Mouse (Mus musculus): Measurements from ENCODE around the gene Iqsec1.

Gene Iqsec1

GRCm38 (mm10) chr6:90754927-90755612, 233.4 kb downstream of the Iqsec1 start:
- no peak for DNase-seq (ENCODE audit: low spot score)

DNA sequence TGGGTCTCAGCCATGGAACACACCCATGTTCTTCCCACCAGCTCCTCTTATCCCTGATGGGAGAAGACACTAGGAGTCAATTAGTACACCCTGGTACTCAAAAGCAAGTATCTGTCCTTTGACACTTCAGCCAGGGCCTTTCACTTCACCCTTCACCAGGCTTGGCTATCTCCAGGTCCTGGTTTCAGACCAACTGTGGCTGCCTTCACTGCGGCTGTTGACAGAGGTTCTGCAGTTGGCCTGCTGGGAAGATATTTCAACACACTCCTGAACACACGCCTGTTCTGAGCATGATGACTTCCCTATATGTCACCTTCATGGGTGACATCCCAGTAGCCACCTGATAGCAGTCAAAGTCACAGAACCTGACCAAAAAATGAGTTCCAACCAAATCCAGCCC, 234.4 kb downstream of the Iqsec1 start:
- DNase-seq (ENCODE audit: low spot score): no peak

DNA sequence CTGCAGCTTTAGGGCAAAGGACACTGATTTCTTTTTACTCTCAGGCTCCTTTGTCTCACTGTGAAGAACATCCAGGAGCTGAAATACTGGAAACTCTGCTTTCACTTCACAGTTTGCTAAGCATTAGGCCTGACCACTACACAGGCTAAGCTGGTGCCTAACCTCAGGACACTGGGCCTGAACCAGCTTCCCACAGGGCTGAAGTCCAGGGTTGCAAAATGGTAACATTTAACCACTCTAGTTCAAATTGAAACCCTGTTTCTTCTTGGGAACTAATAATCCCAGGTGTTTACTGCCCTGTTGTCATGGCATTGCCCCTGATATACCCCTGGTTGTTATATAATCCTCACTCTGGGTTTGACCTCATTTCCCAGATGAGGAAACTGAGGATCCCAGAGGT, 234.8 kb downstream of the Iqsec1 start:
- DNase-seq (ENCODE audit: low spot score): no peak

GRCm38 (mm10) chr6:90751624-90752023, 236.9 kb downstream of the Iqsec1 start:
- no peak for DNase-seq (ENCODE audit: low spot score)

DNA sequence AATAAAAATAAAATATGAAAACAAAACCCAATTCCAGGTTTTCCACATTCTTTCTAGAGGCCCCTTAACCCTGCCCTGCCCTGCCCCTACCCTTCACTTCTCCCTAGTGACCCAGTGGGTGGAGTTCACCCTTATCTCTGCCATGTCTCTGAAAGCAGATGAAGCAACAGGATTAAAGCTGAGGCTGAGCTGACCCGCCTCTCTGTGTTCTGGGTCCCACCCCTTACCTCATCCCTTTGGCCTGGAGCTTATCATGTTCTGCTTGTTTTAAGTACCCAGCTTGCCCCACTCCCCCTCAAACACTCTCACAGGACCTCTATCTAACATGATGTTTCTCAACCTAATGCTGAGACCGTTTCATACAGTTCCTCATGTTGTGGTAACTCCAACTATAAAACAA, 238.4 kb downstream of the Iqsec1 start:
- peak; percentile 75 for DNase-seq (ENCODE audit: low spot score)

- no peak for DNase-seq (ENCODE audit: low spot score)
These were observed 239.0 kb downstream of the Iqsec1 start for GRCm38 (mm10) chr6:90749414-90749937.

GRCm38 (mm10) chr6:90748976-90749375, 239.5 kb downstream of the Iqsec1 start:
- no peak for DNase-seq (ENCODE audit: low spot score)

DNA sequence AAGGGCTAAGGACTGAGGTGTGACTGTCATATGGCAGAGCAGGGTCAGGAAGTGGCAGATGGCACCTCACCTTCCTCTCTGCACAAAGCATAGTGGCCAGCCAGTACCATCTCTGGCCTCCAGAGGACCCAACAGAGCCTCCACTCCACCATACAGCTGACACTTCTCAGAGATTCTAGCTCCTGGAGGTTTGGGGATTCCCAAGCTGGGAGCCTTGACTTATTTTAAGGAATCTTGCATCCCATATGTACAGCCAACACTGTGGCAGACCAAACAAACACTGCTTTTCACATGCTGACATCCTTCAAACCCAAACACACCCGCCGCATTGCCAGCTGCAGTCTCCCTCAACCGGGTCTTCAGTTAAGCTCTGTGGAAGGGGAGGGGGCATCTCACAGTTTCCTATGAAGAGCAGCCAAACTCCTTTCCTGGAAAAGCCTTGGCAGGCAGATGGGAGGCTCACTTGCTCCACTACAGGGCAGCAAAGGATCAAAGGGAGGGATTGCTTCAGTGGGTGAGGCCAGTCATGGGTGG, 242.1 kb downstream of the Iqsec1 start:
- DNase-seq (ENCODE audit: low spot score): no peak

DNA sequence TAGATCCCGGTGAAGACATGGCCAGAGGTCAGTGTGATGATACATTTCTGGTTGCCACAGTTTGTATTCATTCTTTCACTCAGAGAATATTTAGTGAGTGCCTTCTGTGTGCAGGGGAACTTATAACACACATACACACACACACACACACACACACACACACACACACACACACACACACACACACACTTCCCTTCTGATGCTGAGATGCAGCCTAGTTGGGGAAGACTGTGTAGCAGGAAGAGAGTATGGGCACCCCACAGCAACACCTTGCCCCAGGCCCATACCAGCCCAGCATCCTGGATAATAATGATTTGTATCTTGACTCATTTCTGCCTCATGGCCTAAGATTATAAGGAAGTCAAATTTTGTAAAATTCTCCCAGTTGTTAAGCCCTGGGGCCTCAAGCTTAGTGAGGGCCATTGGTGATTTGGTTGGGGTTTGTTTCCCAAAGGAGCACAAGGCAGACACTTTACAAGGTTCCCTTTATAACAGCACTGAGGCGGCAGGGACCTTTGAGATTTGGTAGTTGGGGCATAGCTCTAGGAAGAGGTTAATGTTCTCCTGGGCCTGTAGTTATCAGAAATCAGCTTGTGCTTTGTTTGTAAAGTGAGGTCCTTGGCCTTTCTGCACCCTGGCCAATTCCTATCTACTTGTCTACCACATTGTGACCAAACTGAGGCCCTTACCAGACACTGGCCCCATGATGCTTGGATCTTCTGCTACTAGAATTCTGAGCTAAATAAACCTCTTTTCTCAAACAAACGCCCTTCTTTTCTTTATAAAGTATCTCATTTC, 242.9 kb downstream of the Iqsec1 start:
- DNase-seq (ENCODE audit: low spot score): no peak

- no peak for DNase-seq (ENCODE audit: low spot score)
These were observed 246.0 kb downstream of the Iqsec1 start for GRCm38 (mm10) chr6:90742453-90742852.

GRCm38 (mm10) chr6:90741717-90742116, 246.8 kb downstream of the Iqsec1 start:
- no peak for DNase-seq (ENCODE audit: low spot score)

GRCm38 (mm10) chr6:90741056-90741420, 247.4 kb downstream of the Iqsec1 start:
- no peak for DNase-seq (ENCODE audit: low spot score)

DNA sequence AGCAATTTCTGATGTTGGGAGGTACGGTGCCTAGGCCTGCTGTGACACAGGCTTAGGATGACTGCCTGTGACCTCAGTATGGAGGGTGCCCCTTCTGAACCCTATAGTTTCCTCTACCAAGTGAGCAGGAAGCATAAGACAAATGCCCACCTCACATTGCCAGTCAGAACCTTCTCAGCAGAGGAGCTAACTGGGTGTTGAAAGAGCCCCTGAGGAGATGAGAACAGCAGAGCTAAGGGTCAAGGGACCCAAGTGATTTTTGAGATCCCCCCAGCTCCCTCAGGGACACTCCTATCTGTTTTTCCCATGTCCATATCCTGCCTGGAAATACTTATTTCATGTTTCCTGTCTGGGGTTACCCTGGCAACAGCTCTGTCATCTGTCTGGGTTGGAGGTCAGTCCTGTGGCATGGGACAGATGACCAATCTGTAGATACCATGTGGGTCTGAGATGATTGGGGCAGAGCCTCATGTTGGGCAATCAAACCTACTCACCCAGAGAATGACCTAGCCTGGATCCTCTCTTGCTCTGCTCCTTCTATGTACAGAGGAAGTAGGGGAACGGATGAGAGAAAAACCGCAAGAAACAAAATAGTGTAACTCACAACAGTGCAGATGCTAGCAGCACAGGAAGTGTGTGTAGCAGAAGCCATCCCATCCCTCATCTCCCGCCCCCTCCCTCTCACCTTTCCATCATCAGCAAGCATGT, 248.0 kb downstream of the Iqsec1 start:
- no peak for DNase-seq (ENCODE audit: low spot score)

DNA sequence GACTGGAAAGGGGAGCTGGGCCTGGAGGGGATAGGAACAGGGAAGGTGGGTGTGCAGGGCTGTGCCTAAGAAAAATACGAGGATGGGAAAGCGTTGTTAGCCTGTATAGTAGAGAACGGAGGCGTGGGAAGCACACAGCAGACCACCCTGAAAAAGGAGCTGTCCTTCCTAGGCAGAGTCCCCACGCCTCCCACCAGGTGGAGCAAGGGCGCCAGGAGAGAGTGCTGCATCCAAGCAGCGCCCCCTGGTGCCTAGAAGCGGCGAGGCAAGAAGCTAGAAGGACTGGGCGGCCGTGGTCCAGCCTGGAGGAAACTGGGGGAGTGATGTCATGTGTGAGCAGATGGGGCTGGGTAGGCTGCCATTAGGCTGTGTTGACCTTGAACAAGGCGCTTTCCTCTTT, 251.1 kb downstream of the Iqsec1 start:
- DNase-seq (ENCODE audit: low spot score): peak; percentile 85

DNA sequence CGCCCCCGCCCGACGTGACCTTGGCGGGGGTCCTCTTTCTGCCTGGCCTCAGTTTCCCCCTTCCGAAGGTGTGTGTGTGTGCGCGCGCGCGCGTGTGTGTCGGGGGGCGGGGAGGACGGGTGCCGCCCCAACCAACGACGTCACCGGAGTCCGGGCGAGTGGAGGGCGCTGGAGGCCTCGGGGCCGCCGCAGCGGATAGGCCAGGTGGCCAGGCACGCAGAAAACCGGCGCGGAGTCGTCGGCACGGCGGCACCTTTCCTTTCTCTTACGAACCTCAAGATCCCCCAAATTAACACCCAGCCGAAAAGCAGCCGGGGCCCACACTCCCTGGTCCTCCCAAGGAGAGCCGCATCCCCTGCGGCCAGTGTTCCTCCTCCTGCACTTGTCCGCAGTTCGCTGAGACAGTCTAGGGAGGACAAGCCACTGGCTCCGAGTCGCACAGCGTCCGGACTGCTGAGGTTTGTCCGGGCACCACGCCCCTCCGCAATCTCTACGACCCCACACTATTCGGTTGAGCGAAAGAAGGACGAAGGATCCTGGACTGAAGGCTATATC, 251.7 kb downstream of the Iqsec1 start:
- DNase-seq (ENCODE audit: low spot score): no peak

- DNase-seq (ENCODE audit: low spot score): no peak
These were observed 252.3 kb downstream of the Iqsec1 start for GRCm38 (mm10) chr6:90736074-90736672.

GRCm38 (mm10) chr6:90735396-90736036, 253.0 kb downstream of the Iqsec1 start:
- DNase-seq (ENCODE audit: low spot score): no peak

DNA sequence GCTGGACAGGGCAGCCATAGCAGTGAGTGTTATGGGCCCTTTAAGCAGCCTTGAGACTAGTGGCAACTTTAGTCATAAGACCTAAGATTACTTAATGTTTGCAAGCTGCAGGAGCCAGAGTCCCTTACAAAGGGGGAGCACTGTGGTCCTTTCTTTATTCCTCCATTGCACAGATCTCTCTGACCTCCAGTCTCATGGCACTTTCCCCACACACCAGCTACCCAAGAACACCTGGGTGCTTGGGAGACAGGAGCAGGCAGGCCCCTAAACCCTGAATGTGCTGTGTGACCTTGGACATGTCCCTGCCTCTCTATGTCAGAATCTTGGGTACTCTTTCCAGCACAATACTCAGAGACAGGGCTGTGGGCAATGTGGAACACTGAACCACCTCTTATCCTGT, 253.7 kb downstream of the Iqsec1 start:
- no peak for DNase-seq (ENCODE audit: low spot score)

GRCm38 (mm10) chr6:90731327-90731726, 257.2 kb downstream of the Iqsec1 start:
- DNase-seq (ENCODE audit: low spot score): no peak

DNA sequence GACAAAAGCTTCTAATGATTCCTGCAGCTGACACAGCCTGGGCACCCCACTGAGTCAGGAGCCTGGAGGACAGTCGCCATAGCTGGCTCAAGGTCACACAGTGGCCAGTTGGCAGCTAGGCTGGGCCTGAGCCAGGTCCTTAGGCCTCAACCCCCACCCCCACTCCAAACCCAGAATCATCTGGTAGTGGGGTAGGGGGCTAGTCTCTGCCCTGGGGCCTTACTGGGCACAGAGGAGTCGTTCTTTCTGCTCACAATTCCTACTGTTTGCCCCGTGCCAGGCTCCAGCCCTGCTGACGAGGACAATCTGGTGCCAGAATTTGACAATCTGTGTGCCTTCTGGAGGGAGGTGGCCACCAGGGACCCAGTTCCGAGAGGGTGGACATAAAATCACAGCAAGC, 258.7 kb downstream of the Iqsec1 start:
- DNase-seq (ENCODE audit: low spot score): no peak

- peak; percentile 65 for DNase-seq (ENCODE audit: low spot score)
These were observed 260.0 kb downstream of the Iqsec1 start for GRCm38 (mm10) chr6:90728491-90728931.

All from c-Kit-positive CD71-positive TER-119-positive erythroid progenitor cells, embryonic 14.5 days (primary cell).